Mouse (Mus musculus) heart, adult 2 months (tissue): Measurements from ENCODE around the gene Tjap1.

Experiments used
- CTCF ChIP-seq: fragments of 200-600 bp; IDR thresholded peaks from 2 replicates; pipeline ENCODE4 v1.8.1; 2022; ENCODE audit warnings: antibody characterized with exemption, mild to moderate bottlenecking, moderate library complexity
- POLR2A ChIP-seq: fragments of 200-500 bp; IDR thresholded peaks from 2 replicates; pipeline ENCODE4 v1.6.1; 2011; ENCODE audit warnings: mild to moderate bottlenecking, low read depth, low read length, control low read depth; ENCODE audit not compliant: insufficient read depth

GRCm38 (mm10) chr17:46313135-46313715 is 30.4 kb upstream of the Tjap1 start:
- no peak for TF ChIP-seq CTCF
- no peak for TF ChIP-seq POLR2A
